Mouse (Mus musculus): ENCODE data around the gene Inafm2.

Gene Inafm2

DNA sequence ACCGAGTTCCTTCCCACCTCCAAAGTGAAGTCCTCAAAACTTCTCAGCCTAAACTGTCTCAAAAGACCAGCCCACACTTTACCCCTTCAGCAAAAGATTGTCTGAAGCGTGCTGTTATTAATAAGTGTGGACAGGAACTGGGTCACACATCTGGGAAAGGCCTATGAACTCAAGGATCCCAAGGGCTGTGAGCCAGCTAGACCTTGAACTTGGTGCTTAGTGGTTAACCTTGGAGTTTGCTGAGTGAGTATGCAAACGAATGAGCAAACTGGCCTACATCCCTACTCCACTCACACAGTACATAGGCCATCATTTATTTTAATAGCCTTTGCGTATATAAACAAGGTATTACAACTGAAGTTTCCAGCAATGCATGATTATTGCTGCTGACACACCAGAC lies 20.0 kb upstream of the Inafm2 start:
- DNase-seq (ENCODE audit: low read depth, low spot score) = no peak

DNA sequence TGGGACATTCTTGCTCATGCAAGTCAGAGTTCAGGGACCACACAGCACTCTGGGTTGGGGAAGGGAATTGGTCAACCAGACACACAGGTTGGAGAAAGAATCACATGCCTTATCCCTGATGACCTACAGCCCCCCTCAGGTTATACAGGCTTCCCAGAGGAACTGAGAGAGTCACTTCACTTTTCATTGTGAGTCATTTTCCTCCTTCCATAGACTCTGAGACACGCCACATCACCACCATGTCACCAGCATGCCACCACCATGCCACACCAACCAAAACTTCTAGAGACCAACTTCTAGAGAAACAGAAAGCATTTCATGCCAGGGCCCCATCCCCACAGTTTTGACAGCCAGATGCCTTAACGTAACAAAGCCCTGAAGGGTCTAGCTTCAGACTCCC lies 18.7 kb upstream of the Inafm2 start:
- DNase-seq (ENCODE audit: low read depth, low spot score) = no peak

DNA sequence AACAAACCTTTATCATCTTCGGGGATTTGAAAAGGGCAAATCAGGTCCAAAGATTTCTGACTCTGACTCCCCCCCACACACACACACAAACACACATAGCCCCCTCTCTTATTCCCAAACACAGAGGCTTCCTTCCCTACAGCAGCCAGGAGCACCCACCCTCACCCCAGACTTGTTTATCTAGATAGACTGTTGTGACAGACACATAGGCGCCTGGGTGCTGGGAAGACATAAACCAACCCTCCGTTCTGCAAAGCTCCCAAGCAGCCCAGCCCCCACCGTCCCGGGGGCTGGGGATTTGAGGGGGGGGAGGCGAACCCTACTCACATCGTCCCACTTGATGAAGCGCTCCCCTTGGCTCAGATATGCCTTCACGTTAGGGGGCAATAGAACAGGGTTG lies 17.6 kb upstream of the Inafm2 start:
- no peak for DNase-seq (ENCODE audit: low read depth, low spot score)

DNA sequence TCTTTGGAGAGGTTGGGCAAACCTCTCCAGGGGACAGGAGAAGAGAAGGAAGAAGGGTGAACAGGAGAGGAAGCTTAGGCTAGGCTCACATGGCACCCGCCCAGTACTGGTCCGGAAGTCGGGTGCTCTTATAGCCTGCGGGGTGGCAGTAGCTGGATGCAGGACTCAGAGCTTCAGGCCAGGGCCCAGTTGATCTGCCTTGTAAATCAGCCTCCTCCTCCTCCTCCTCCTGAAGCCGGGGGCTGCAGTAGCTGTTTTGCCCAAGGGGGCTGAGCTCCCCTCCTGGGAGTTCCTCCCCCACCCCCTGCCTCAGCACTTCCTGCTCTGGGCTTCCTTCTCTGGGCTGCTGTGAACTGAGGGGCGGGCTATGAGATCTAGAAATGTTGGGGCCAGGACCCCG lies 17.2 kb upstream of the Inafm2 start, which contains the start of gene Plcb2:
Plcb2 (minus strand) TSS at position 102 of the 400 bp plus-strand sequence.
- DNase-seq (ENCODE audit: low read depth, low spot score) = no peak

DNA sequence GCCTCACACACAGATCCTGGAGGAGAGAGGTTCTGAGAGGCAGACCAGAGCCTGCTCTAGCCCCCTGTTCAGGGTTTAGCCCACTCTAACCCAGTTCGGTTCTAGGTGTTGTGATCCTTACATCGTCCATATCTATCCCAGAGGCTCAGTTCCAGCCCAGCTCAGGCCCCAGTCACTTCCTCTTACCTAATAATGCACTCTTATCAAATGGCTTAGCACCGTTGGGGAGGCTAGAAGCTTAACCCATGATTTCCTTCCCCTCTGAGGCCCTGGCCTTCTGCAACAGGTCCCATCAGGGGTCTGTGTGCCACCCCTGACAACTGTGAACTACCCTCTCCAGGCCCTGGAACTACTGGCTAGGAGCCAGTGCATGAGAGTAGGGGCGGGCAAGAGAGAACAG lies 16.4 kb upstream of the Inafm2 start:
- DNase-seq (ENCODE audit: low read depth, low spot score) = no peak

DNA sequence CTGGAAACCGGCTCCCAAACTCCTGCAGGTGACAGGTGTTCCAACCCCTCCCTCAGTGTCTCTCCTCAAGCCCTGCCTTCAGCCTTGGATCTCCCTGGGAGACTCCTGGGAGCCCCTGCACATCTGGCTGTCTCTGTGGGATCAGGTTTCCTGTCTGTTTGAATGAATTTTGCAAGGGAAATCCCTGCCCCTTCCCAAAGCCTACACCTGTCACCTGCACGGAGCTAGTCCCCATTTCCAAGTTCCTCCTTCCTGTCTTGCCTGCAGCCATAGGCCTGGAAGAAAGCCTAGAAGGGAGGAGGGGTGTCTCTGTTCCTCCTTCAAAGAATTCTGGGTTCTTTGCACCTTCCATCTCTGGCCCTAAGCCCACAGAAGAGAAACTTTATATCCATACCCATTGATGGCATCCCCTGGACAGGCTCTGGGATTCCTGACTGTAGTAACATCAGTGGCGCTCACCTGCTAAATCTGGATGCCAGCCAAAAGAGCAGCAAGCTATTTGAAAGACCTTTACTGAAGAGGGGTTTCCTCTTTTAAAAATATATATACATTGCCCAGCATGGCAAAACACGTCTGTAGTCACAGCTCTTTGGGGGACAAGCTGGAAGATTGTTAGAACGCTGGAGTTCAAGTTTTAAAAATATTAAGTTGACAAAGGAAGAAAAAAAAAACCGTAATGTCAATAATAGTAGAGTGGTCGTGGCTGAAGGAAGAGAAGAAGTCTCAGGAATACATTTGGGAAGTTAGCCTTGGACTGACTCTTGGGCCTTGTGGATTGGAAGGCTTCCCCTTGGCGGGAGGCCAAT lies 15.5 kb upstream of the Inafm2 start:
- DNase-seq (ENCODE audit: low read depth, low spot score) = no peak

DNA sequence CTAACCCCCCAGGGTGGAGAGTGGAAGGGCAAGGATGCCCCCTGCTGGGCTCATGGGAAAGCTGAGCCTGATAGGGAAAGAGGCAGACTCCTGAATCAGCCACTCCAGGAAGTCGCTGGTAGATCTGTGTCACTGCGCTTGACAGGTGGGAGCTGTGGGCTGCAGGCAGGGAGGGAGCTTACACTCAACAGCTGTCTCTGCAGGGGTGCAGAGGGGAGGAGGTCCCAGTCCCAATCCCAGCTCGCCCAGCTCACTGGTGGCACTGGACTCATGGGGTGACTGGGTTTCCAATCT lies 15.0 kb upstream of the Inafm2 start:
- DNase-seq (ENCODE audit: low read depth, low spot score) = peak; percentile 80

DNA sequence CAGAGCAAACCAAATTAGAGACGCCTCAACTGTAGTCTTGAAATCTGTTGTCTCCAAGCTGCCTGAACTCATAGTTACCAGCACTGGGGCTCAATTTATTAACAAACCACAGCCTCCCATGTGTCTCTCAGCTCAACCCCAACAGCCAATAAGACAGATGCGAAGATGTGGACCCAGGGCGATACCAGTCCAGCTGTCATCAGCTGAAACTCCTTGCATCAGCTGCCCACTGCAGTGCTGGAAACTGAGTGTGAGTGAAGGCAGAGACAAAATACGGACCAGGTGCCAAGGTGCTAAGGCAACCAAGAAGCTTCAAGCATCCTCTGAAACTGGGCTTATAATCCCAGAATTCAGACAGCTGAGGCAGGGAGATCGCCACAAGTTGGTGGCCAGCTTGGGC lies 13.6 kb upstream of the Inafm2 start:
- no peak for DNase-seq (ENCODE audit: low read depth, low spot score)

DNA sequence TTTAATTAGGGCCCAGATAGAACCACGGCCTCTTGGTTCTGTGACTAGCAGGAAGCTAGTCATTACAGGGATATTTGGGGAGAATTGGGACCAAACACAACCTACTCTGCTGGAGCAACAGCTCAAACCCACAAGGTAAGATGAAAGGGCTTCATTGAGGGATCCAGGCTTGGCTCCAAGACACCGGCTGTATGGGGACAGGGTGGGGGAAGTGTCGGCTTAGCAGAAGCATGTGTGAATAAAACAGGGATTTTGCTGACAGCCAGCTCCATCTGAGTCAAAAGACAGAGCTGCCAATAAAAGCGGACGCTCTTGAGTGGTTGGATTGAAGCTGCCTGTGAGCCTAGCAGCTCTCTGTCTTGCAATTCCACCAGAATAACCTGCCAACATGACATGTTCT lies 12.2 kb upstream of the Inafm2 start:
- DNase-seq (ENCODE audit: low read depth, low spot score) = peak; percentile 78

DNA sequence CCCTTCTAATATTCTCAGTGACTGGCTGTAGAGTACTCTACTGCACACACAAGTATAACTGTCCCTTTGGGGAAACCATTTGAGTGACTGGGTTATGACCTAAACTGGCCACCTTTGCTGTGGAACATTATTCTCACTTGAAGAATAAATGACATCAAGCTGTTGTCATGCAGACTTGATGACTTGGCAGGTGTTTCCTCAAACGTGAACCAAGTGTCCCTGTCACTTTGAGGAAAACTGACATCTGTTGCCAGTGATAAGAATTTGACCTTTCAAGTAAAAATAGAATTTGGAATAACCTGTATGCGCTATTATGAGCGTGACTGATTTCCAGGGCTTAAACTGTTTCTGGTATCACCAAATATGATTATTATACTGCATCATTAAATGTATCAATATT lies 5.2 kb upstream of the Inafm2 start:
- DNase-seq (ENCODE audit: low read depth, low spot score) = no peak

DNA sequence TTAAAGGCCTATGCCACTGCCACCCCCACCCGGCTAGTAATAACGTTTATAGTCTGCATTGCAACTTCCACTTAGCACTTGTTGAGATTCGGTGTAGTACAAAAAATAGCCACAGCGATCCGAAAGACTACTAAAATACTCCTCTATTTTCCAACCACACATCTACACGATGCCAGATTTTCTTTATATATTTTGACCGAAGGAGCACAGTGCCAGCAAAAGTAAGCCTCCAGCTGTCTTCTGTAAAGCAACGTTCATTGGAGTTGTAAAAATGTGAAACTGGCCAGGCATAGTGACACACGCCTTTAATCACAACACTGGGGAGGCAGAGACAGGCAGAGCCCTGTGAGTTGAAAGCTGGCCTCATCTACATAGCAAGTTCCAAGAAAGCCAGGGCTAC lies 4.4 kb upstream of the Inafm2 start:
- peak; percentile 61 for DNase-seq (ENCODE audit: low read depth, low spot score)

DNA sequence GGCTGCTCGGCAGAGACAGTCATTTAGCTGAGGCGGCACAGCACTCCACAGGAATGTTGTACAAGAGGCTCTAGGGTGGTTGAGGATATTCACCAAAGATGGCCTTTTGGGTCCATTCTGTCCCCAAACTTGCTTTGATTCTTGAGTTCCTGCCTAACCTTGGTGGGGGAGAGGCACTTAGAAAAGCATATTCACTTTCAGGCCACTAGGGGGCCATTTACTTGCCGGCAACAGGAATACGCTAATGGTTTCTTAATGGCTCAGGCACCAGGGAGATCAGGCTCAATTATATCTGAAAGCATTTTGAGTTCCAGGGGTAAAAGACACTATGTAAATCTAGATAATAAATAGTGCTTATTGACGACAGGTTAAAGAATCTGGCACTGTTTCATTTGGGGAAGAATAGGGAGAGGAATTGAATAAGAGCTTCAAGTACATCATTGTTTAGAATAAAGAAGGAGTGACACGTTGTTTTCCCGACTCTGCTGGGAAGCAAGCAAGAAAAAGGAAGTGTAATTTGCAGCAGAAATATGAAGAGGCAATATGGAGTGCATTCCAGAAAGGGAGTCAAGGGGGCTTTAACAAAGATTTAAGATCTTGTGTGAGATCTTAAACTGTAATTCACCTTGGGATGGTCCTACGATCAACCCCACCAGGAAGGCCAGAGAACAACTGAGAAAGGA lies 2.2 kb upstream of the Inafm2 start:
- peak; percentile 81 for DNase-seq (ENCODE audit: low read depth, low spot score)

DNA sequence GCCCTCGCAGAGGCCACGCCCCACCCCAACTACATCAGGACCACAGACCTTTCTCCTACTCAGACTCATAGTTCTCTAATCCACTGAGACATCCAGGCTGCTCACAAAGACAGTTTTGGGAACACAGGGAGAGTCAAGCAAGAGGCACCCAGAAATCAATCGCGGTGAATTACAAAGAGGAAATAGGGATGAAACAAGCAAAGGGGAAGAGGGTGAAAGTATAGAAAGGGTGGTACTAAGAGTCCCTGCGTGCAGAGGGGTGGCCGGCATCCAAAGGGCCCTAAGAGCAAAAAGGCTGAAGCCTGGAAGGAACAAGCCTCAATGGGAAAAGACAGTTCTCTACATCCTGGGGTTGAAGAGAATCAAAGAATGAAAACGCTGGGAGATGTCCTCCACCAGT lies 937 bp upstream of the Inafm2 start:
- no peak for DNase-seq (ENCODE audit: low read depth, low spot score)

DNA sequence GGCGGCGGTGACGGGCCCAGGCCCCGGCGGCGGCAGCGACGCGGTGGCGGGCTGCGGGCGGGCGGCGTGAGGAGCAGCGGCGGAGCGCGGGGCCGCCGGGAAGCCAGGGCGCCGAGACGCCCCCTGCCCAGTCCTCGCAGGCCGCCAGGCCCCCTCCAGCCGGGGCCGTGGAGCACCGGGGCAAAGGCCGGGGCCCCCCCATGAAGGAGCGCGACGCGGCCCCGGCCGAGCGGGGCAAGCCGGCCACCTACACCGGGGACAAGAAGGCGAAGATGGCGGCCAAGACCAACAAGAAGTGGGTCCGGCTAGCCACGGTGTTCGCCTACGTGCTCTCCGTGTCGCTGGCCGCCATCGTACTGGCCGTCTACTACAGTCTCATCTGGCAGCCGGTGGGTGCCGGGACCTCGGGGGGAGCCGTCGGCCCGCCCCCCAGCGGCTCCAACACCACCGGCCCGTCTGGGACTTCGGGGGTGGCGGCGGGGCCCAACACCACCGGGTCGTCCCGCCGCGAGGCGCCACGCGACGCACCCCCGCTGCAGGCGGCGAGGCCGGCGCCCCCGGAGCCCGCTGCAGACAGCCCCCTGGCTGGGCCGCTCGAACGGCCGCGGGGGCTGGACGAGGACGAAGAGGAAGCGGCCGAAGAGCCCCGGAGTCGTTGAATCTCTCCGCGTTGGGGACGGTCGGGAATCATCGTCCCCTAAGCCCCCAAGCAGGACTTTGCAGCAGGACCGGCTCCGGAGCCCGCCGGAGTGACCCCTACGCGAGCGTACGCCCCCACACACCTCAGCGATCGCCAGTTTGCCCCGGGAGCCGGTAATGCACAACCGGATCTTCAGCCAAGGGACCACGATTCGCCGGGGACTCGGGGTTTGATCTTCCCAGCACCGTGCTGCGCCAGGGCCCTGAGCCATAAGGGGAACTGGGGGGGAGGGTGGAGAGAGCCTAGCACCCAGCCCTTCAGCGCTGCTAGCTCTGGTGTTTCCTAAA lies 650 bp downstream of the Inafm2 start:
- peak; percentile 54 for DNase-seq (ENCODE audit: low read depth, low spot score)

DNA sequence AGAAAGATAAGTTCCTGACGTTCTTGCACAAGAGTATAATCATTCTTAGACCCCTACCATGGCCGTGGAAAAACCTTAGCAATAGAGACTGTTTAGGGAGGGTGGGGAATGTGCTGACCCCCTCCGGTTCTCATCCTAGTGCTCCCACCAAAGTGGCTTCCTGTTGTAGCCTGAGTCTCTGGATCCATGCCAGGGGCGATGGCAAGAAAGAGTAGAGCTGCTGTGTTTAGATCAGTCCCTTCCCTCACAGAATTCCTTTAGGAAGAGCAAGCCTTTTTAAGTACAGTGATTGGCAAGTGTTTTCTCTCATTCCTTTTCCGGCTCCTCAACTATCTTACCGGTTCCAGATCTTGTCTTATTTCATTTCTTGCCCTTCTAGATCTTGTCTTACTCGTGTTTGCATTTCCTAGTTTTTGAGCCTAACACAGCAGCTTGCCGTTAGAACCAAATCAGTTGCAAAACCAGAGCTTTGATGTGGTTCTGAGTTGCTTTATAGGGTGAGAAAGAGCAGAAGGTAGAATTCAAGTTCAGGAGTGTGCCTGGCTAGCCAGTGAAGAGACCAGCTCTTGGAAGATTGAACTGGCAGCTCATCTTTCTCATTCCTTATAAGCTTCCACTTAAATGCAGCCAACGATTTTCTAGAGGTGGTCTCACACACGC lies 1.9 kb downstream of the Inafm2 start:
- peak; percentile 66 for DNase-seq (ENCODE audit: low read depth, low spot score)

DNA sequence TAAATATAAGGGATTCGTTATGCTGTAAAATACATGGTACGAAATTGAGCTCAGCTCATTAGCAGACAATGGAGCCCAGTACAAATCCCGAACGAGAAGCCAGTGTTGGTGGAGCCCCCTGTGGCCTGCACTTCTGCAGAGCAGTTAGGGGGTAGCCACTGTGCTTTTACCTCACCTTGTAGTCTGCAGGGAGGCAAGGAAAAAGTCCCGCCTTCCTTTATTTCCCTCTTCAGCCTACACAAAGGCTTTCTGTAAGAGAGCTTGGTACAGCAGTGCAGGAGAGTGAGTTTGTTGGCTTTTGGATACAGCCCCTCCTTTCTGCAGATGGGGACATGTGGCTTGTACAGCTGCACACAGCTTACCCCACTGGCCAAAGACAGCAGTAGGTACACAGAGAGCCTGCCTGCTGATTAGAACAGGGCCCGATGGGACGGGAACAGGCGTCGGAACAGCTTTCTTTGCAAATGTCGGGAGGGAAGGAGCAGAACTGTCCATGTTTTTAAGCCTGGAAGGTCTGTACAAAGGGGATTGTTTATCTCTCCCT lies 3.9 kb downstream of the Inafm2 start:
- peak; percentile 70 for DNase-seq (ENCODE audit: low read depth, low spot score)

DNA sequence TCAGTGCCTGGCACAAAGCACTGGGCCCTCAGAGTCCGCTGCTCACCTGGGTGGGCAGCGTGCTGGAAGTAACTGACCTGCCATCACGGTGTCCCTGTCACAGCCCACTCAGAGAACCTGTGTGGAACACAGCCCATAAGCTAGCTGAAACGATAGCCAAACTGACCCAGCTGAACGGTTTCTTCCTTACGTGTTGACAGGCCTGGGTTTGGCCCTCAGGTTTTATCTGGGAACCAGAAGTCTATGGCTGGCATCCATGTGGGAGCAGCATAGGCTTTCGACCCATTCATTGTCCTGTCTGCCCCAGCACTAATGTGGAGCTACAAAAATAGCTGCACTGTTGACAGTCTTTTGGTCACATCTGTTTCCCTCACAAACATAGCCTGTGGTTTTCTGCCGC lies 4.9 kb downstream of the Inafm2 start:
- peak; percentile 45 for DNase-seq (ENCODE audit: low read depth, low spot score)

DNA sequence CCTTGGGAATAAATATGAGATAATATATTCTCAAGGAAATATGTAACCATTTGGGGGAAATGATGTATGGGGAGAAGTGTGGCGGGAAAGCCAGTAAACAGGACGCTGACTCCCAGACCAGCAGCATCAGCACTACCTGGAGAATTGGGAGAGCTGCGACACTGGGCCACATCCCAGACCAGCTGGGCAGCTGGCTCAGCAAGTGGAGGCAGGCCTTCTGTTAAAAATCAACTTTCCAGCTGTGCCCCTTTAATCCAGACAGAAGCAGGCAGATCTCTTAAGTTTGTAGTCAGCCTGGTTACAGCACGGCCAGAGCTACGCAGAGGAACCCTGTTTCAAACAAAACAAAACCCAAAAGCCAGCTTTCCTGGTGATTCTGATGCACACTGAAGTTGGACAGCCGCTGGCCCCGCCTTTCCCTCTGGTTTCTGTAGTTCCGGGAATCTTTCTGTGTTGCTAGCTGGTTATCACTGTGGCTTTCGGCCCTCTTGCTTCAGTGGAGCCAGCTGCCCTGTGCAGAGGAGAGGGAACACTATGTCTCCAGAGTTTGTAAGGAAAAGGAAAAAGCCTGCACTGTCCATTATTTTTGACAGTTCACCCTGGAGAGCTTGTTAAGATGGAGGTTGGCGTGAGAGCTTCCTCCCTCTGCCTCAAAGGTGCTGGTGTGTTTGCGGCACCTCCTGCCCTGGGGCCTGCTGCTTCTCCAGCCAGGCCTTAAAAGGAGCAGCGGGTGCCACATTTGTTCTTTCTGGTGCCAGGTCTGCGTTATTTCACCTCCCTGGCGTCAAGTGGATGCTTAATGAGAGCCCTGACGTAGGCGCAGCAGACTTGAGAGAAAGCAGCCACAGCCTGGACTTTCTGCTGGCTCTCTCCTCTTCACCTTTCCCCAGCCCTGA lies 6.6 kb downstream of the Inafm2 start:
- no peak for DNase-seq (ENCODE audit: low read depth, low spot score)

DNA sequence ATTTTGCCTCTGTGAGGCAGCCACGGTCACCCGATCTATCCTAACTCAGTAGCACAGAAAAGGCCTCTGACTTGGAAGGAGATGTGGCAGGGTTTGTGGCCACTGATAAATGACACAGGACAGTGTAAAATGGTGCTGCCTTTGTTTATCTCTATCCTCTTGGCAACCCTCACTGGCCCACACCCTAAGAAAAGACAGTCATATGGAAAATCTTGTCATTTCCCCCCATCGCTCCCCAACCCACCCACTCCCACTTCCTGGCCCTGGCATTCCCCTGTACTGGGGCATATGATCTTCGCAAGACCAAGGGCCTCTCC lies 7.2 kb downstream of the Inafm2 start:
- no peak for DNase-seq (ENCODE audit: low read depth, low spot score)

DNA sequence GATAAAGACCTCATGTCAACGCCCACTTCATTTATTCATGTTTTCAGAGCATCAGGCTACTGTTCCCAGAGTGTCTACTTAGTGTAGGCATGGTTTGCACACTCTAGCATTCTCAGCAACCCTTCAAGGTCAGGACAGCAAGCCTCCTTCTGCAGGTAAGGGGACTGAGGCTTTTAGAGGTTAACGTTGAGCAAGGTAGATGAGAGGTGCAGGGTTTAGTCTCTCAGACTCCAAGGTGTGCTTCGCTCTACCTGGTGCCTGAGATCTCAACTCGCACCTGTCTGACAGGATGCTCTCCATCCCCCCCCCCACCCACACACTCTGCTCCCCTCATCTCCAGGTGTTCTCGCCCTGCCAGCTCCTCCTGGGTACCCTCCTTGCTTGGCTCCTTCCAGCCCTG lies 8.6 kb downstream of the Inafm2 start:
- no peak for DNase-seq (ENCODE audit: low read depth, low spot score)

DNA sequence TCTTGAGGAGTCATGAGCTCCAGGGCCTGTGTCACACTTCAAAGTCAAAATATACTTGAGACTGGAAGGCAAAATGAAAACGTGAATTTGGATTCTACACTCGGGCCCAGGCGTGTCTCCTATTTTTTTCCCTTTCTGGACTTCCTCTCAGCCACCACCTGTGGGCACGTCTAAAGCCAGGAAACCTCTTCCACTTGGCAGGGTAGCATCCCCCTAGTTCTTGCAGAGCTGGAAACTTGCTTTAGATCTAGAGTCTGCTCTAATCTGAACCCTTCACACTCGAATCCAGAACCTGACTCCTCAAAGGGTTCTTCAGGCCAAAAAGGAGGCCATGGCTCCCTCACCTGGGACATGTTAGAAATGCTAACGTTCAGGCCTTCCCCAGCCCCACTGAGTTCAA lies 9.8 kb downstream of the Inafm2 start:
- no peak for DNase-seq (ENCODE audit: low read depth, low spot score)
